Mouse (Mus musculus) lung, postnatal 0 days (tissue): ENCODE measurements around the gene Med1.

Experiments used
- CTCF ChIP-seq: IDR thresholded peaks from 2 replicates; pipeline ENCODE4 v1.5.1; 2016; ENCODE audit warnings: antibody characterized with exemption, mild to moderate bottlenecking
- EP300 ChIP-seq: IDR thresholded peaks from 2 replicates; pipeline ENCODE4 v1.6.1; 2016; ENCODE audit warnings: antibody characterized with exemption, mild to moderate bottlenecking, control low read depth

DNA sequence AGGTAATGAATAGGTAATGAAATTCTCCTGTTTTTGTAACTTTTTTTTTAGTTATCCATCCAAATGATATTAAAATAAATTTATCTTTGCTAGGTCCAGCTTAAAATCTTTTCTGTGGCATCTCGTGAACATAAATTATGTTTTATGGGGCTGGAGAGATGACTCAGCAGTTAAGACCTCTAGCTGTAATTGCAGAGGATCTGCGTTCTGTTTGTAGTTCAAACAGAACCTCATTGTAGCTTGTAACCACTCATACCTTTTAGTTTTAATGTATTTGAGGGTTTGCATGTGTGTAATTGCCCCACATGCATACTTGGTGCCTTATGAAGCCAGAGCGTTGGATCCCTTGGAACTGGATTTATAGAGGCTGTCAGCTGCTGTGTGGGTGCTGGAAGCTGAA, 45.9 kb upstream of the Med1 start:
- TF ChIP-seq CTCF (no peak), EP300 (no peak)
